Comparison of ENCODE assay signal across 22 mouse cellular contexts in genomic region chr4:139221837-139222236, GRCm38 (mm10). TPM values are rescaled to one million over a fixed set of nuclear protein-coding genes. Genes with fewer than 3 reads are reported as not detected.
DNase-seq lines count a peak whose midpoint lies in the region; ATAC-seq lines count a peak whose summit lies in the region.
"Had no signal": no experiment of that assay in that cellular context is flagged by ENCODE, and none has a peak within 500 bp of the region (broad histone marks: within the 10 kb centered on the region; RNA-seq: fewer than 3 reads in every experiment).

No protein-coding gene starts in this region.

- peaks cover 6% of the 10 kb centered on the region; the same call in 1 of the 2 replicates for H3K36me3 ChIP-seq in heart, embryonic 16.5 days (ENCODE audit: control insufficient read depth, insufficient read depth)

- no peaks in the 10 kb centered on the region for H3K9me3 ChIP-seq in heart, embryonic 16.5 days (replicated peaks; ENCODE audit: control insufficient read depth, low read length)
- H3K9me3 ChIP-seq: embryonic facial prominence, embryonic 10.5 days; heart, embryonic 12.5 days; midbrain, embryonic 13.5 days had no signal

- no peak for ATAC-seq in heart, embryonic 16.5 days (replicated peaks; ENCODE audit: extremely low read depth, insufficient read depth, low FRiP score)
- ATAC-seq in megakaryocyte, adult 5-6 weeks (ENCODE audit: poor library complexity, severe bottlenecking), result 0 out of 2 replicates have a peak, but pooled peaks have one; percentile 10
- ATAC-seq: forebrain, embryonic 16.5 days; lung, postnatal 0 days; midbrain, embryonic 13.5 days had no signal

- H3K4me2 ChIP-seq in heart, embryonic 16.5 days (ENCODE audit: low read depth, low read length), result no peak overlapping the region
- H3K4me2 ChIP-seq: heart, embryonic 12.5 days; hindbrain, embryonic 14.5 days; midbrain, embryonic 13.5 days had no signal

- peaks cover 27% of the 10 kb centered on the region for H3K4me1 ChIP-seq in heart, embryonic 16.5 days (ENCODE audit: control insufficient read depth, insufficient read depth, low read length)

- no peak overlapping the region for H3K9ac ChIP-seq in heart, embryonic 16.5 days (ENCODE audit: low read length)
- H3K9ac ChIP-seq: heart, embryonic 12.5 days; hindbrain, embryonic 14.5 days; midbrain, embryonic 13.5 days had no signal

- no peak overlapping the region for H3K4me3 ChIP-seq in heart, embryonic 16.5 days (ENCODE audit: low read length)
- H3K4me3 ChIP-seq: embryonic facial prominence, embryonic 10.5 days; heart, embryonic 12.5 days; midbrain, embryonic 13.5 days had no signal

- no peaks in the 10 kb centered on the region for H3K27me3 ChIP-seq in heart, embryonic 16.5 days (ENCODE audit: control insufficient read depth, insufficient read depth, low read length)
- H3K27me3 ChIP-seq: CH12.LX; heart, embryonic 12.5 days; midbrain, embryonic 13.5 days had no signal

- DNase-seq in heart, postnatal 14 days, result no peak
- DNase-seq in 416B (ENCODE audit: low read depth), result peak; percentile 82
- DNase-seq in R1 (ENCODE audit: low read depth, low spot score), result peak; percentile 56
- DNase-seq in ovary, postnatal 36 days (ENCODE audit: low spot score), result no peak
- DNase-seq in lung, postnatal 10 days, result no peak
- DNase-seq: adrenal gland, postnatal 14 days; B cell, adult 2 months; cerebellum, adult 9-10 months; gastrocnemius, postnatal 14 days; heart, postnatal 36 days; kidney, adult 9 months; kidney, postnatal 25 days; liver had no signal

- H3K27ac ChIP-seq in heart, embryonic 16.5 days (ENCODE audit: low read length), result peak overlapping the region; percentile 23; the same call in 1 of the 2 replicates
- H3K27ac ChIP-seq: embryonic facial prominence, embryonic 10.5 days; hindbrain, embryonic 14.5 days; midbrain, embryonic 13.5 days had no signal

- intact Hi-C loops in heart, postnatal 14 days (cut with DNase I), result no loop called here

- WGBS in heart, embryonic 16.5 days, result 76% methylated on average over 4 of the region's 4 CpGs

RNA-seq across cellular contexts. Expression of gene Capzb, which starts 29.1 kb away (rescaled TPM):
- 382 and 385 TPM in 2 replicates for polyA plus RNA-seq in heart, embryonic 16.5 days (2015; fragmentation: Nextera tagmentation; extraction: Ambion mirVana)
- total RNA-seq in heart, postnatal 14 days (2021), result 100 to 1,000 TPM; 418 to 433 TPM
- 683 and 689 TPM in 2 replicates for total RNA-seq in megakaryocyte, adult 5-6 weeks (2015)
- 251 and 275 TPM in 2 replicates for total RNA-seq in megakaryocyte, adult 5-6 weeks (2017)

Comparison
In these comparisons a context has a peak if more than half of its experiments do, and no peak if none do; other contexts are left out.
1. DNase-seq: peak in 416B (single experiment) and R1 (single experiment); none in heart, postnatal 14 days (0 of 2), ovary, postnatal 36 days (single experiment) and lung, postnatal 10 days (single experiment).